Mouse (Mus musculus): ENCODE results near the gene Loxl4. TPM values are rescaled to one million over a fixed set of nuclear protein-coding genes. Genes with fewer than 3 reads are reported as not detected.

The Loxl4 gene
- polyA plus RNA-seq, 1 experiment, result 2.9 TPM

DNA sequence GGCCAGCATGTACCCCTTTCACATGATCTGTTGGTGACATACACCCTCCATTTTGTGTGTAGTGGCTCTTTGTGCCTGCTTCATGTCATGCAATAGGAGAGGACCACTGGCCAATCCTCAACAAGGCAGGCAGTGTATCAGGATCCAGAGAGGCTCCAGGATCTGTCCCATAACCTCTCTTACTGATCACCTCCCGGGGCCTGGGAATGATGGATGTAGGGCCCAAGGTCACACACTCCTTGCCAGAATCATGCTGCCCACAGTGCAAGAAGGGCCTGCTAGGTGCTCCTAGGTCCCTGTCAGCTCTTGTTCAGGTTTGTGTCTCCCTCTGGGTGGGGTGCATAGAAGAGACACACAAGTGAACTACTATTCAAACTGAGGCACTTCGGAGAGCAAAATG is 44.7 kb upstream of the Loxl4 start:
- Histone ChIP-seq H3K27ac (ENCODE audit: insufficient read depth, low read depth, low read length) (no peak overlapping the region), H3K4me3 (ENCODE audit: insufficient read depth, low read depth, low read length) (no peak overlapping the region), H3K27me3 (replicated peaks; ENCODE audit: control insufficient read depth, insufficient read depth, low read length) (no peaks in the 10 kb centered on the region), H3K36me3 (ENCODE audit: control insufficient read depth, insufficient read depth, low read length) (no peaks in the 10 kb centered on the region), H3K4me1 (ENCODE audit: control insufficient read depth, insufficient read depth, low read length) (no peaks in the 10 kb centered on the region)
- no peak for DNase-seq
- 77% methylated on average over 2 of the region's 2 CpGs for WGBS
- TF ChIP-seq POLR2A (IDR thresholded peaks at IDR 0.05; ENCODE audit: low read depth, low read length) (no peak), CTCF (conservative IDR thresholded peaks at IDR 0.05; ENCODE audit: insufficient read depth, insufficient read length, low read depth, low read length) (no peak)

DNA sequence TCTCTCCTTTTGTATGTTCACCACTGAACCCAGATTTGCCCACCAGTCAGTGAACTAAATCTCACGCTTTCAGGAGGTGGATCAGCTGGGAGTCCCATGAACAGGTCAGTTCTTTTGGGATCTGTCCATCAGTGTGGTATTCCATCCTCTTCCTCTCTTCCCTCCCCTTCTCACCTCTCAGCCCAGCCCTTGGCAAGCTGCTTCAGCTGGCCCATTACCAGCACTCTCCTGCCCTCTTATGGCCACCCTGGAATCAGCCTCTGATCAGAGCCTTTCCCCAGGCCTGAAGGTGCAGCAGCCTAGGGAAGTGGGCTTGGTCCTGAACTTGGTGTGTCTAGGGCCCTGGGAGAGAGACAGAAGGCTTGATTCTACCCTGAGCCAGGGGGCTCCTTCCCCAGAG is 42.4 kb upstream of the Loxl4 start:
- peak; percentile 76 for DNase-seq
- no peaks in the 10 kb centered on the region for H3K36me3 ChIP-seq (ENCODE audit: control insufficient read depth, insufficient read depth, low read length)
- H3K4me3 ChIP-seq (ENCODE audit: insufficient read depth, low read depth, low read length), result no peak overlapping the region
- H3K27me3 ChIP-seq (replicated peaks; ENCODE audit: control insufficient read depth, insufficient read depth, low read length), result no peaks in the 10 kb centered on the region
- H3K4me1 ChIP-seq (ENCODE audit: control insufficient read depth, insufficient read depth, low read length), result no peaks in the 10 kb centered on the region
- TF ChIP-seq CTCF (conservative IDR thresholded peaks at IDR 0.05; ENCODE audit: insufficient read depth, insufficient read length, low read depth, low read length) (peak; percentile 95), POLR2A (IDR thresholded peaks at IDR 0.05; ENCODE audit: low read depth, low read length) (no peak)
- WGBS, result 34% methylated on average over 1 of the region's 1 CpGs
- H3K27ac ChIP-seq (ENCODE audit: insufficient read depth, low read depth, low read length), result no peak overlapping the region

DNA sequence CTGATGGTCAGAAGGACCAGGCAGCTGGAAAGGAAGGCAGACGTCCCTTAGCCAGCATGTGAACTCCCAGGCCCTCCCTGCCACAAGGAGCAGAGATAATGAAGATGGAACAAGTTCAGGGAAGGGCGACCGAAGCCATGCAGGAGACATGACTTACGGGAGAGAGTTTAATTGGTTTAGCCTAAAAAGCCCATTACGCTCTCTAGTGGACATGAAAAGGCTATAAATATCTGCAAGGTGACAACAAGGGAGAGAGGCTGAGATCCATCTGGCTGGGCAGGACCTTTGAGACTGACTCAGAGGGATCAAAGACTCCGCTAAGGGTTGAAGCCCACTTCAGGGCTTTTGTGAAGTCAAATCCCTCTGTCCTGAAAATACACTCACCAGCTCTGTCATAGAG is 40.5 kb upstream of the Loxl4 start:
- TF ChIP-seq POLR2A (IDR thresholded peaks at IDR 0.05; ENCODE audit: low read depth, low read length), result no peak
- TF ChIP-seq CTCF (conservative IDR thresholded peaks at IDR 0.05; ENCODE audit: insufficient read depth, insufficient read length, low read depth, low read length), result no peak
- no peak overlapping the region for H3K4me3 ChIP-seq (ENCODE audit: insufficient read depth, low read depth, low read length)
- no peak overlapping the region for H3K27ac ChIP-seq (ENCODE audit: insufficient read depth, low read depth, low read length)
- H3K4me1 ChIP-seq (ENCODE audit: control insufficient read depth, insufficient read depth, low read length), result no peaks in the 10 kb centered on the region
- DNase-seq, result peak; percentile 15
- 12% methylated on average over 6 of the region's 6 CpGs for WGBS
- no peaks in the 10 kb centered on the region for H3K36me3 ChIP-seq (ENCODE audit: control insufficient read depth, insufficient read depth, low read length)
- no peaks in the 10 kb centered on the region for H3K27me3 ChIP-seq (replicated peaks; ENCODE audit: control insufficient read depth, insufficient read depth, low read length)

GRCm38 (mm10) chr19:42652425-42652824 is 39.8 kb upstream of the Loxl4 start:
- Histone ChIP-seq H3K36me3 (ENCODE audit: control insufficient read depth, insufficient read depth, low read length) (no peaks in the 10 kb centered on the region), H3K4me1 (ENCODE audit: control insufficient read depth, insufficient read depth, low read length) (no peaks in the 10 kb centered on the region), H3K27ac (ENCODE audit: insufficient read depth, low read depth, low read length) (no peak overlapping the region), H3K4me3 (ENCODE audit: insufficient read depth, low read depth, low read length) (no peak overlapping the region), H3K27me3 (replicated peaks; ENCODE audit: control insufficient read depth, insufficient read depth, low read length) (no peaks in the 10 kb centered on the region)
- TF ChIP-seq CTCF (conservative IDR thresholded peaks at IDR 0.05; ENCODE audit: insufficient read depth, insufficient read length, low read depth, low read length) (no peak), POLR2A (IDR thresholded peaks at IDR 0.05; ENCODE audit: low read depth, low read length) (no peak)
- DNase-seq, result no peak
- 52% methylated on average over 7 of the region's 7 CpGs for WGBS

DNA sequence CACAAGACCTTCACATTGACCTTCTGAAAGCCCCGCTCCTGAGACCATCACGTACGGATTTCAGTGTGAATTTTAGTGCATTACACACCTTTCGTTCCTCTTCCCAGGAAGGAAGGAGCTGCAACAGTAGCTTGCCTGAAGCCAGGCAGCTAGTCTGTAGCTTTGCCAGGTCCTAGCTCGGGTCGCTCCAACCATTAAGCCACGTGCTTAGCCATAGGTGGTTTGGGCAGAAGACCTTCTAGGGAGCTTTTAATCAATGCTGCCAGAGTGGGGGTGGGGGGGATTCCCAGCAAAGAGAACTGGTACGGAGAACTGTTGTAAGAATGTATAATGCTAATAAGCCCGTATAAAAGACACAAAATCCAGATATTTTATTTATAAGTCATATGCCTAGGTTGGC is 27.6 kb upstream of the Loxl4 start:
- no peak for TF ChIP-seq POLR2A (IDR thresholded peaks at IDR 0.05; ENCODE audit: low read depth, low read length)
- no peak for TF ChIP-seq CTCF (conservative IDR thresholded peaks at IDR 0.05; ENCODE audit: insufficient read depth, insufficient read length, low read depth, low read length)
- no peaks in the 10 kb centered on the region for H3K36me3 ChIP-seq (ENCODE audit: control insufficient read depth, insufficient read depth, low read length)
- H3K27me3 ChIP-seq (replicated peaks; ENCODE audit: control insufficient read depth, insufficient read depth, low read length), result no peaks in the 10 kb centered on the region
- no peak overlapping the region for H3K4me3 ChIP-seq (ENCODE audit: insufficient read depth, low read depth, low read length)
- no peak overlapping the region for H3K27ac ChIP-seq (ENCODE audit: insufficient read depth, low read depth, low read length)
- H3K4me1 ChIP-seq (ENCODE audit: control insufficient read depth, insufficient read depth, low read length), result no peaks in the 10 kb centered on the region
- 78% methylated on average over 9 of the region's 9 CpGs for WGBS
- no peak for DNase-seq

- Histone ChIP-seq H3K27me3 (replicated peaks; ENCODE audit: control insufficient read depth, insufficient read depth, low read length) (no peaks in the 10 kb centered on the region), H3K36me3 (ENCODE audit: control insufficient read depth, insufficient read depth, low read length) (no peaks in the 10 kb centered on the region), H3K27ac (ENCODE audit: insufficient read depth, low read depth, low read length) (no peak overlapping the region), H3K4me3 (ENCODE audit: insufficient read depth, low read depth, low read length) (no peak overlapping the region), H3K4me1 (ENCODE audit: control insufficient read depth, insufficient read depth, low read length) (no peaks in the 10 kb centered on the region)
- TF ChIP-seq CTCF (conservative IDR thresholded peaks at IDR 0.05; ENCODE audit: insufficient read depth, insufficient read length, low read depth, low read length), result no peak
- no peak for TF ChIP-seq POLR2A (IDR thresholded peaks at IDR 0.05; ENCODE audit: low read depth, low read length)
- DNase-seq, result no peak
- WGBS, result 43% methylated on average over 8 of the region's 8 CpGs
Observed at GRCm38 (mm10) chr19:42639544-42639943, 26.9 kb upstream of the Loxl4 start.

- WGBS, result 14% methylated on average over 8 of the region's 8 CpGs
- Histone ChIP-seq H3K4me3 (ENCODE audit: insufficient read depth, low read depth, low read length) (no peak overlapping the region), H3K4me1 (ENCODE audit: control insufficient read depth, insufficient read depth, low read length) (no peaks in the 10 kb centered on the region), H3K27ac (ENCODE audit: insufficient read depth, low read depth, low read length) (no peak overlapping the region), H3K27me3 (replicated peaks; ENCODE audit: control insufficient read depth, insufficient read depth, low read length) (no peaks in the 10 kb centered on the region), H3K36me3 (ENCODE audit: control insufficient read depth, insufficient read depth, low read length) (no peaks in the 10 kb centered on the region)
- DNase-seq, result peak; percentile 17
- TF ChIP-seq POLR2A (IDR thresholded peaks at IDR 0.05; ENCODE audit: low read depth, low read length) (no peak), CTCF (conservative IDR thresholded peaks at IDR 0.05; ENCODE audit: insufficient read depth, insufficient read length, low read depth, low read length) (no peak)
Observed at GRCm38 (mm10) chr19:42638604-42639481, 26.2 kb upstream of the Loxl4 start.
